Mouse (Mus musculus) frontal cortex, adult (tissue): ENCODE measurements around the gene Ift22.
A peak's percentile ranks its signal among the peaks of the same experiment; 100 is the strongest.
"Not testable (repeated sequence)": the region's sequence is repeated elsewhere in the genome, so short reads cannot be mapped to it uniquely, and the experiment has no call there.

Source experiments
- ATAC-seq: cut with Nextera tagmentation; 2 replicates; pipeline ENCODE4 v1.9.2; 2017; ENCODE audit warnings: mild to moderate bottlenecking, moderate library complexity, mixed read lengths; ENCODE audit not compliant: low TSS enrichment

Ift22 gene

DNA sequence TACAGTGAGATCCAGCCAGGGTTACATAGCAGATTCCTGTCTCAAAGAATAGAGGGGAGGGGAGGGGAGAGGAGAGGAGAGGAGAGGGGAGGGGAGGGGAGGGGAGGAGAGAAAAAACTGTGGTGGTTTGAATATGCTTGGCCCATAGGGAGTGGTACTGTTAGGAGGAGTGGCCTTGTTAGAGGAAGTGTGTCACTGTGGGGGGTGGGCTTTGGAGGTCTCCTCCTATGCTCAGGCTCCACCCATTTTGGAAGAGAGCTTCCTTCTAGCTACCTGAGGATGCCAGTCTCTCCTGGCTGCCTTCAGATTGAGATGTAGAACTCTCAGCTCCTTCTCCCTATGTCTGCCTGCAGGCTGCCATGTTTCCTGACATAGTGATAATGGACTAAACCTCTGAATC, 39.9 kb downstream of the Ift22 start:
- ATAC-seq: no peak

DNA sequence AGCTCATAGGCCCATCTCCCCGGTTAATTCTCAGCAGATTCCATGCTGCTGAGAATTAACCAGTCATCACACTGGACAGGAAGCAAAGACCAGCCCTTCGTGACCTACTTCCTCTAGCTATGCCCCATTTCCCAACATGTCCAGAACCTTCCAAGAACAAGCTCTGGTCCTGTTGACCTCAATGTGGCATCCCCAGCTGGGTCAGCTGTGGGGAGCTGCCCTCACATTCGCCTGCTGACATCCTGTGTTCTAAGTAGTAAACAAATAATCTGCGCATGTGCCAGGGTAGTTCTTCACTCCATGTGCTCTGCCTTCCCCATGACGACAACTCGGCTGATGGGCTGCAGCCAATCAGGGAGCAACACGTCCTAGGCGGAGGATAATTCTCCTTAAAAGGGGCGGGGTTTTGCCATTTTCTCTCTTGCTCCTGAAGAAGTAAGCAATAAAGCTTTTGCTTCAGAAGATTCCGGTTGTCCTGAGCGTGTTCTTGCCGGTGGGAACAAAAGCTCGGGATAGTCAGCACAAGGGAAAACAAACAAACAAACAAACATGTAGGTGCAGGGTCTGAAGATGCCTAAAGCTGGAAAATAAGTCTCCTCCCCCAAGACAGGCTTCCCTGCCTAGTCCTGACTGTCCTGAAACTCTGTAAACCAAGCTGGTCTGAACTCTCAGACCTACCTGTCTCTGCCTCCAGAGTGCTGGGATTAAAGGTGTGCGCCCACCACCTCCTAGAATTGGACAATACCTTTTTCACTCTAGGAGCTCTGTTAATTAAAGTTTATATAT, 41.8 kb downstream of the Ift22 start:
- ATAC-seq: not testable (repeated sequence)

DNA sequence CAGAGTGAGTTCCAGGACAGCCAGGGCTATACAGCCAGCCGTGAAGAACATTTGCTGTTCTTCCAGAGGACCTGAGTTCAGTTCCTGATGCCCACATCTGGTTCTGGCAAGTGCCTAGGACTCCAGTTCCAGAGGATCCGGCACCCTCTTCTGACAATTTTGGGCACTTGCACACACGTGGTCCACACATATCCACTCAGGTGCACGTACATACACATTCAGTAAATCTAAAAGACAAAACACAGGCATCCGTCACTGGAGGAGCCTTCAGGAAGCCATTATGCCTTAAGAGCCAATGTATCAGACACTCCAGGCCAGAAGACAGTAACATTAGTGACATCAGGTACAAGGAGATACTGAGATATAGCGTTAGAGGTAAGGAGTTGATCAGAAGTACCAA, 42.6 kb downstream of the Ift22 start:
- ATAC-seq: no peak

DNA sequence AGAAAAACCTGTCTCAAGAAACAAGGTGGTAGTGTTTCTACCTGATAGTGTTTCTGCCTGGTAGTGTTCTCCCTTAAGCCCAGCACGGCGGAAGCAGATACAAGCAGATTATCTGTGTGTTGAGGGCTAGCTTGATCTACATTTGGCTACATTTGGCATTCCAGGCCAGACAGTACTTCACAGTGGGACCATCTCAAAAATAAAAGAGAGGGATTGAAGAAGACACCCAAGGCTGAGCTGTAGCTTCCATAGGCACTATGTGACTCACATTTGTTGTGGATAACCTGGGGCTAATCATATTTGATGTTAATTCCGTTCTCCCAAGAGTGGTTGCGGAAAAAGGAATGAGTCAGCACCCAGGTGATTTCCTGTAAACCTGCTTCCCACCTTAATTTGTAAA, 44.2 kb downstream of the Ift22 start:
- no peak for ATAC-seq

DNA sequence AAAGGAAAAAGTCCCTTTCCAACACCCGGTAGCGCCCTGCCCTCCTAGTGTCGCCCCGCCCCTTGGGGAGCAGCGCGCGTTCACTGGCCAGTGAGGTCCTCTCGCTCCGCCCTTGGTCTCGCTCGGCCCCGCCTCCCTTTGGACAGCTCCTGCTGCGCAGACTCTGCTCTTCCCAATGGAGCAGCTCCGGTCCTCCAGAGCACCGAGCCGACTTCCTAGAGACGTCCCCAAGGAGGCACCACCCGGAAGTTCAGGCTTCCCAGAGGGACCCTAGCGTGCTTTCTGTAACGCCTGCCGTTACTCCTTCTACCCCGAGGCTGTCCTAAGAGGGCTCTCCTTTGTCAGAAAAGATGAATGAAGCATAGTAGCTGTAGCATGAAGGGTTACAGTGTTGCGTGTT, 45.1 kb downstream of the Ift22 start, which contains the start of gene Fis1:
TSS of gene Fis1 (plus strand) at position 261 of the 400 bp plus-strand sequence.
- ATAC-seq: peak; percentile 98

DNA sequence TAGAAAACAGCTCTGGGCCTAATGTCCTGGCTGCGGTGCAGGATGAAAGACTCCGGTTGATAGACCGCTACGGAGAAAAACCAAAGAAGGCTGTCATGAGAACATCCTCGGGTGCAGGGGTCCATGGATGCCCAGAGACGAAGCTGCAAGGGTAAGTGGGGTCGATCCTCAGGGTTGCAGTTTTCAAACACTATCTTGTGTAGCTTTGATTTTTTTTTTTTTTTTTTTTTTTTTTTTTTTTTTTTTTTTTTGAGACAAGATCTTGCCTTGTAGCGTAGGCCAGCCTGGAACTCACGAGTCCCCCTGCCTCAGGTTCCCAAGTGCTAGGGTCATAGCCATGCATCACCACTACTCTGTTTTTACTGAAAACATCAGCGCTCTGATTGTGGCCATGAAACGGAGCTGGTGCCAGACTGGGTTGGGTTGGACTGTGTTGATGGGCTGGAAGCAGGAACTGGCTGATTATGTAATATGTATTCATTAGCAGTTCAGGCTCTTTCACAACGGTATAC, 45.5 kb downstream of the Ift22 start:
- peak; percentile 27; the same call in 1 of the 2 replicates for ATAC-seq

DNA sequence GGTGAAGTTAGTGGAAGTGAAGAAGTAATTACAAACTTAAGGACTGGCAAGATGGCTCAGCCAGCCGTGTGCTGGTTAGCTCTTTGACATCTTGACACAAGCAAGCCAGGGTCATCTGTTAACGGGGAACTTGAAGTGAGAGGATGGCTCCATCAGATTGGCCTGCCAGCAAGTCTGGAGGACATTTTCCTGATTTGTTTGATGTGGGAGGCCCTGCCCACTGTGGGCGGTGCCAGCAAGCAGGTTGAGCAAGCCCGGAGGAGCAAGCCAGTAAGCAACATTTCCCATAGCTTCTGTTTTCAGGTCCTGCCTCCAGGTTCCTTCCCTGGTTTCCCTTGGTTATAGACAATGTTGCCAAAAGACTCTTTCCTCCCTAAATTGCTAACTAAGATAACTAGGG, 47.7 kb downstream of the Ift22 start:
- ATAC-seq: no peak

DNA sequence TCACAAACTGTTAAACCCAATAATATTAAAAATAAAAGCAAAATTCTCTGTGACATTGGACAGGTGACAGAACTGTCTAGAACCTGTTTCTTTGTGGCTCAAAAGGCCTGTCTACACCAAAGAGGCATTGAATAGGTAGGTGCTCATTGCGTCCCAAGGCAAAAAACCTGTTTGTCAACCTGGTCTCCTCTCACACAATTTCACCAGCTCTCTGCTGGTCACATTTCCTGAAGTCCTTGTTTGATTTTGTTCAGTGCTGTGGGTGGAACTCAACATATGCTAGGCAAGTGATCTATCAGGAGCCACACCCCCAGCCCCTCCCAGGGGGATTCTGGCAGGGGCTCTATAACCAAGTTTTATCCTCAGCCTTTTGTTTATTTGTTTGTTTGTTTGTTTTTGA, 49.3 kb downstream of the Ift22 start:
- ATAC-seq: no peak

DNA sequence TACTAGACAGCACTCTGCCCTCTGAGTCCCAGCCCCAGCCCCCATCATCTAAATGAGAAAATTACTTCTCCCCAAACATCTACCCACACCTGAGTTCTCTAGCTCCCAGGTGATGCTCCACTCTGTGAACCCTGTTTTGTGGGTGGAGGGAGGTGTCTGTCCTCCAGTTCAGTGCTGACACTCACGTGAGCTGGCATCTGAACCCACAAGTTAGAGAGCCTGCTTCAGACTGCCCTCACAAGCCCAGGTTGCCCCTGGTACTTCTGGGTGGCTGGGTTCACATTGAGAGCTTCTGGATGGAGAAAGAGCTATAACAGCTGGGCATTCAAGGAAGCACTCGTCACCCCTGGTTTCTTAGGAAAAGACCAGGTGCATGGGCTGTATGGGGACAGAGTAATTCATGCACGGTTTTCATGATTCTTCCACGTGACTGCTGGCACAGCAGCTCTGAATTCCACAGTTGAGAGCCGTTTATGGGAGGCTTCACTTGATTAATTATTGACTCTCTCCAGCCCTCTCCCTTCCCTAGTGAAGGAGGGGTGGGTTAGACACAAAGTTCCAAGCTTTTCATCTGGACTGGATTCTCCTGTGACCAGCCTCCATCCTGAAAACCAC, 51.1 kb downstream of the Ift22 start:
- no peak for ATAC-seq

DNA sequence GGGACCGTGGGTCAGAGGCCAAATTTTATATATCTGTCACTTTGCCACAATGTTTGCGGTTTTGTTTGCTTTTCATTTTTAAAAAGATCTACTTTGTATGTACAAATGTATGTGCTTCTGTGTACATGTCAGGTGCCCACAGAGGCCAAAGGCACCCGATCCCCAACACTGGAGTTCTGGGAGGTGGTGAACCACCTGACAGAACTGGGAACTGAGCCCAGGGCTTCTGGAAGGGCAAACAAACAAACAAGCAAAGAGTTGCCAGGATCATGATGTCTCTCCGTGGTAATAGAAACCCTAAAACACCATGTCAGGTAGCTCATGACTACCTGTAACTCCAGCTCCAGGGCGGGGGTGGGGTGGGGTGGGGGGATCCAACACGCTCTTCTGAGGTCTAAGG, 52.1 kb downstream of the Ift22 start:
- no peak for ATAC-seq

DNA sequence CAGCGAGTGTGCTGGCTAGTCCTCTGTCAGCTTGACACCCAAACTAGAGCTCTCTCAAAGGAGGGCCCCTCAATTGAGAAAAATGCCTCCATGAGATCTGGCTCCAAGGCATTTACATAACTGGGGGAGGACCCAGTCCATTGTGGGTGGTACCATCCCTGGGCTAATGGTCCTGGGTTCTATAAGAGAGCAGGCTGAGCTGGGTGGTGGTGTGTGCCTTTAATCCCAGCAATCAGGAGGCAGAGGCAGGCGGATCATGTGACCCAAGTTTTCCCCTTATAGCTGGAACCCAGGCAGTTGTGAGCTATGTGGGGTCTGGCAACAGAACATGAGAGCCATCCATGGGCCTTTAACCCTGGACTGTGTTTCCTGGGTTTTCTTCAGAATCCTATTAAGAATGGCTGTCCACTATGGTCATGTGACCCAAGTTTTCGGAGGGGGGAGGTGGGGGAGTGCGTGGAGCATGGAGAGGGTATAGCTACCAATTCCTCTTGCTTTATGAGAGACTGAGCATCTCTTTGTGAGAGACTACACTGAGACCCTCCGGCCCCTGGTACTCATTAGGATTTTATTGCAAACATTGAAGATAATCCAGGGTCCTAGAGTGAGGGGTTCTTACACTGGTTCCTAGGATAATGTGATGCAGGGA, 53.5 kb downstream of the Ift22 start:
- ATAC-seq: no peak

DNA sequence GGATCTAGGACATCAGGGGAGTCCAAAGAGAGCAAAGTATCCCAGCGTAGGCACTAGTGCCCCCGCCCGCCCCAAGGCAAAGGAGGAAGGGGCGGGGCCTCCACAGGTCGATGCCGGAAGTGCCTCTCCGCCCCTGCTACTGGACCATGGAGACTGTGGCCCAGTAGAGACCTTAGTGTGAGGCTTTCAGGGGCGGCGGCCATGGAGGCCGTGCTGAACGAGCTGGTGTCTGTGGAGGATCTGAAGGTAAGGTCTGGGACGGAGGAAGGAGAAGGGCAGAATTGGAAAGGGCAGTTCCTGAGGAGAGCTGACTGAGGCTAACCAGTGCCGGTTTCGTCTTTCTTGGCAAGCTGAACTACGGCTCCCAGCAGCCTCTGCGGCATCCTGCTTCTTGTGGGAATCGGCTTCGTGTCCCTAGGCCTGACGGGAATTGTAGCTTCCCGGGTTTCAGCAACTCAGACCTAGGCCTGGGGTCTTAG, 54.1 kb downstream of the Ift22 start:
- ATAC-seq: peak; percentile 92

DNA sequence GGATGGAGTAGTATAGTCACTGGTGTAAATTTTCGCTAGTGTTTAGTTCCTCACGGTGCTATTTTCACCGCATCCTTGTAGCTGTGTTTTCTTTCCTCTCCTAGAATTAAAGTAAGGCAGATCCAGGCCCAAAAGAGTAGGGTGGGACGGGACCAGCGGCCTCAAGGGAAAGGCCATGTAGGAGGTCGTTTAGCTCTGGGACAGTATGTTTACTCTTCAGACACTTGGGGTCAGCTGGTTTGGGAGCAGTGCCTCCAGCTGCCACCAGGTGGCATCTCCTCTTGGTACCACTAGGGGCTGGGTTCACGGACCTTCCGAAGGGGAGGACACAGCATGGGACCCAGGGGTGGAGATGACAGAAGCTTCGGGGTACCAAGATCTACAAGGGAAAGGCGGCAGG, 54.6 kb downstream of the Ift22 start:
- ATAC-seq: peak; percentile 41; the same call in 1 of the 2 replicates

DNA sequence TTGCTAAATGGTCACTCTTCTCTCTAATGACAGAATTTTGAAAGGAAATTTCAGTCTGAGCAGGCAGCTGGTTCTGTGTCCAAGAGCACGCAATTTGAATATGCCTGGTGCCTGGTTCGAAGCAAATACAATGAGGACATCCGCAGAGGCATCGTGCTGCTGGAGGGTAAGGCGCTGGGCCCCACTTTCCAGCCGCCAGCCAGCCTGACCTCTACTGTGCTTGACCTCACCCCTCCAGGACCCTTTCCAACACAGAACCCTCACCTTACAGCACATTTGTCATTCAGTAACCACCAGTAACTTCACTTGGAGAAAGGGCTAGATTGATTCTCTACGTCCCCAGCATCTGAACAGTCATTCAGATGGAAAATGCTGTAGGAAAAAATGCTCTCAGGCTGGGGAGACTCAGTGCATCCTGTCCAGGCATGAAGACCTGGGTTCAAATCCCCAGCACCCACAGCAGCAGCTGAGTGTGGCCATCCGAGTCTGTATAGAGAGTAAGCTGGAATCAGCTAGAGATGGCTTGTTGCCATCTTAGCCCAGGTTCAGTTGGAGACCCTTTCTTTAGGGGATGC, 55.1 kb downstream of the Ift22 start:
- no peak for ATAC-seq
